Mouse (Mus musculus) kidney, postnatal 14 days (tissue): ENCODE results near the gene Wscd2.
"Not testable (repeated sequence)": the region's sequence is repeated elsewhere in the genome, so short reads cannot be mapped to it uniquely, and the experiment has no call there.

Source experiments
- DNase-seq: peaks from one replicate; pipeline ENCODE4 v3.0.0; 2022; ENCODE audit warnings: mixed read lengths

Wscd2 gene

GRCm38 (mm10) chr5:113585619-113586457 is 95.7 kb downstream of the Wscd2 start:
- DNase-seq = not testable (repeated sequence)

- not testable (repeated sequence) for DNase-seq
Observed at GRCm38 (mm10) chr5:113586458-113586849, 96.3 kb downstream of the Wscd2 start.

- DNase-seq = no peak
Observed at GRCm38 (mm10) chr5:113590010-113590640, 100.0 kb downstream of the Wscd2 start.

GRCm38 (mm10) chr5:113591166-113591565 is 101.0 kb downstream of the Wscd2 start:
- no peak for DNase-seq

GRCm38 (mm10) chr5:113591751-113592230 is 101.7 kb downstream of the Wscd2 start:
- no peak for DNase-seq

- no peak for DNase-seq
Observed at GRCm38 (mm10) chr5:113593911-113594705, 104.0 kb downstream of the Wscd2 start.

GRCm38 (mm10) chr5:113596252-113596651 is 106.1 kb downstream of the Wscd2 start:
- no peak for DNase-seq

- DNase-seq = no peak
Observed at GRCm38 (mm10) chr5:113596780-113597353, 106.7 kb downstream of the Wscd2 start.

- no peak for DNase-seq
Observed at GRCm38 (mm10) chr5:113600181-113600580, 110.0 kb downstream of the Wscd2 start.

- DNase-seq = no peak
Observed at GRCm38 (mm10) chr5:113600803-113601202, 110.7 kb downstream of the Wscd2 start.

- DNase-seq = no peak
Observed at GRCm38 (mm10) chr5:113603471-113603870, 113.3 kb downstream of the Wscd2 start.

GRCm38 (mm10) chr5:113604758-113605157 is 114.6 kb downstream of the Wscd2 start:
- no peak for DNase-seq

- DNase-seq = no peak
Observed at GRCm38 (mm10) chr5:113606121-113606520, 116.0 kb downstream of the Wscd2 start.

- no peak for DNase-seq
Observed at GRCm38 (mm10) chr5:113606961-113607785, 117.0 kb downstream of the Wscd2 start.

- DNase-seq = peak; percentile 34
Observed at GRCm38 (mm10) chr5:113607941-113608431, 117.9 kb downstream of the Wscd2 start.

GRCm38 (mm10) chr5:113608511-113608910 is 118.4 kb downstream of the Wscd2 start:
- DNase-seq = no peak

- no peak for DNase-seq
Observed at GRCm38 (mm10) chr5:113609891-113610290, 119.8 kb downstream of the Wscd2 start.

GRCm38 (mm10) chr5:113610490-113610889 is 120.4 kb downstream of the Wscd2 start:
- no peak for DNase-seq

- DNase-seq = no peak
Observed at GRCm38 (mm10) chr5:113611131-113611530, 121.0 kb downstream of the Wscd2 start.

GRCm38 (mm10) chr5:113611771-113612233 is 121.7 kb downstream of the Wscd2 start:
- DNase-seq = no peak

- DNase-seq = no peak
Observed at GRCm38 (mm10) chr5:113618716-113619115, 128.6 kb downstream of the Wscd2 start.

GRCm38 (mm10) chr5:113619151-113619550 is 129.0 kb downstream of the Wscd2 start:
- DNase-seq = no peak
